Mouse (Mus musculus): Measurements from ENCODE around the gene Usp24. TPM values are rescaled to one million over a fixed set of nuclear protein-coding genes. Genes with fewer than 3 reads are reported as not detected.

Usp24 gene
- polyA plus RNA-seq, 1 experiment = 20.7 TPM

- no peak for DNase-seq (ENCODE audit: low read depth)
- TF ChIP-seq POLR2A (IDR thresholded peaks at IDR 0.05; ENCODE audit: borderline replicate concordance, extremely low read depth, insufficient read depth, insufficient read length, poor library complexity, severe bottlenecking) (no peak), CTCF (IDR thresholded peaks at IDR 0.05; ENCODE audit: borderline replicate concordance, extremely low read depth, insufficient read depth, insufficient read length) (no peak)
Observed at GRCm38 (mm10) chr4:106296412-106297086, 19.5 kb upstream of the Usp24 start.

DNA sequence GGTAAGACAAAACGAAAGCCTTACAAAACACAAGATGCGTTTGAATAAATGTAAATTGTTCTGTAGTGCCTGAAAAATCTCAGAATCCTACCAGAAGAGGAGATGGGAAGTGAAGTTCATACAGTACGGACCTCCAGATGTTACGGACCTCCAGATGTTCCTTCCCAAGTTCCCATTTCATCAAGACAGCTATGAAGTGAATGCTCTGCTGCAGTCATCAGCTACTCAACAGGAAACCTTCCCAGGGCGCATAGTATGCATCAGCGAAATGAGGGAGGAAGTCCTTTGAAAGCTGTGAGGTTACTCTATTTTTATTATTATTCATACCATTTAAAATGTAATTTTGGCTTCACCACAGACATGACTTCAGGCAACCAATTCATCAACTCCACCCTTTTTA is 14.7 kb upstream of the Usp24 start:
- no peak for DNase-seq (ENCODE audit: low read depth)
- no peak for TF ChIP-seq CTCF (IDR thresholded peaks at IDR 0.05; ENCODE audit: borderline replicate concordance, extremely low read depth, insufficient read depth, insufficient read length)
- no peak for TF ChIP-seq POLR2A (IDR thresholded peaks at IDR 0.05; ENCODE audit: borderline replicate concordance, extremely low read depth, insufficient read depth, insufficient read length, poor library complexity, severe bottlenecking)

GRCm38 (mm10) chr4:106308090-106308489 is 7.9 kb upstream of the Usp24 start:
- no peak for TF ChIP-seq POLR2A (IDR thresholded peaks at IDR 0.05; ENCODE audit: borderline replicate concordance, extremely low read depth, insufficient read depth, insufficient read length, poor library complexity, severe bottlenecking)
- TF ChIP-seq CTCF (IDR thresholded peaks at IDR 0.05; ENCODE audit: borderline replicate concordance, extremely low read depth, insufficient read depth, insufficient read length) = no peak
- DNase-seq (ENCODE audit: low read depth) = no peak

DNA sequence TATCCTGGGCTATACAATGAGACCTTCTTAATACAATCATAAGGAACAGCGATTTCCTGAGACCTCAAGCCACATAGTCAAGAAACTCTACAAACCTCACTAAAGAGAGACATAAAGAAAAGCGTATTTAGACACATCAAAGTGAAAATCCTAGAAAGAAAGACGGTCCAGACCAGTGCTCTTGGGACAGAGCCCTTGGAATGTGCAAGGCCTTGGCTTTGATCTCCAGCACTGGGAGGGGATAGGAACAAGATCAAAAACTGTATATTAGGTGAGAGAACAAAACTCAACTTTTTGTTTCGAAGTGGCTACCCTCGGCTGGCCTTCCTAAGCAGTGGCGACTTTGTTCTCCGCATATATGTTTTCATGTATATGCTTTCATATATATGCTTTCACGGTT is 3.4 kb upstream of the Usp24 start:
- no peak for DNase-seq (ENCODE audit: low read depth)
- TF ChIP-seq POLR2A (IDR thresholded peaks at IDR 0.05; ENCODE audit: borderline replicate concordance, extremely low read depth, insufficient read depth, insufficient read length, poor library complexity, severe bottlenecking) (no peak), CTCF (IDR thresholded peaks at IDR 0.05; ENCODE audit: borderline replicate concordance, extremely low read depth, insufficient read depth, insufficient read length) (no peak)

DNA sequence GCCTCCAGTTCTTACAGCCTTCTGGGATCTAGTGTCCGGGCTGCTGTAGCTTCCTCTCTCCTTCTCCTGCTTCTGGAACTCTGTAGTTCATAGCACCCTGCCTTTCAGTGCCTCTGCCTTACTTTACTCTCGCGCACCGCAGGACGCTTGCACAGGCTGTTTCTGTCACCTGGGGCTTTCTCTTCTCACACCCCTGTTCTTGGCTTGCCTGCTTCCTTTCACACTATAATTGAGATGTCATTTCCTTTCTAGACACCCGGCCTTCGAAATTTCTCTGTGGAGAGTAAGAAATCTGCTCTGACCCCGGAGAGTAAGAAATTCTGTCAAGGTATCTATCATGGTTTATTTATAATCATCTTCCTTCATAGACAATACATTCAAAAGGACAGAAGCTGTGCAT is 2.9 kb upstream of the Usp24 start:
- TF ChIP-seq POLR2A (IDR thresholded peaks at IDR 0.05; ENCODE audit: borderline replicate concordance, extremely low read depth, insufficient read depth, insufficient read length, poor library complexity, severe bottlenecking) (no peak), CTCF (IDR thresholded peaks at IDR 0.05; ENCODE audit: borderline replicate concordance, extremely low read depth, insufficient read depth, insufficient read length) (no peak)
- DNase-seq (ENCODE audit: low read depth) = no peak

GRCm38 (mm10) chr4:106313874-106314273 is 2.1 kb upstream of the Usp24 start:
- TF ChIP-seq CTCF (IDR thresholded peaks at IDR 0.05; ENCODE audit: borderline replicate concordance, extremely low read depth, insufficient read depth, insufficient read length) (no peak), POLR2A (IDR thresholded peaks at IDR 0.05; ENCODE audit: borderline replicate concordance, extremely low read depth, insufficient read depth, insufficient read length, poor library complexity, severe bottlenecking) (no peak)

DNA sequence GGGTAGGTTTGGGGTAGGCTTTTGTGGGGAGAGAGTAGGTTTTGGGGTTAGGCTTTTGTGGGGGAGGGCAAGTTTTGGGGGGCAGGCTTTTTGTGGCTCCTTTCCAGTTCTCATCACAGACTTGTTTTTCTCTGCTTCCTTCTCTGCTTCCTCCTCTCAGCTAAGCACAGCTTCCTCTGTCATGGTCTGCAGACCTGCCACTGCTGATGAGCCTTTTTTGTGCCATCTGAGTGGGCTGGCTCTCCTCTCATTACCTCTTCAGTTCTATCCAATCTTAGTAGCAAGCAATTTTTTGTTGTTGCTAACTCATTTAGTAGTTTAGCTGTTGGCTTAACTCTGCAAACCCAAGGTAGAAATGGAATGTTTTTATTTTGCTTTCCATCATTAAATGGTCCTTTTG is 1.7 kb upstream of the Usp24 start:
- no peak for DNase-seq (ENCODE audit: low read depth)
- TF ChIP-seq POLR2A (IDR thresholded peaks at IDR 0.05; ENCODE audit: borderline replicate concordance, extremely low read depth, insufficient read depth, insufficient read length, poor library complexity, severe bottlenecking) (no peak), CTCF (IDR thresholded peaks at IDR 0.05; ENCODE audit: borderline replicate concordance, extremely low read depth, insufficient read depth, insufficient read length) (no peak)

More at GRCm38 (mm10) chr4:106313874-106314273, 2.1 kb upstream of the Usp24 start:
- no peak for DNase-seq (ENCODE audit: low read depth)

- TF ChIP-seq CTCF (IDR thresholded peaks at IDR 0.05; ENCODE audit: borderline replicate concordance, extremely low read depth, insufficient read depth, insufficient read length) = no peak
- TF ChIP-seq POLR2A (IDR thresholded peaks at IDR 0.05; ENCODE audit: borderline replicate concordance, extremely low read depth, insufficient read depth, insufficient read length, poor library complexity, severe bottlenecking) = no peak
- DNase-seq (ENCODE audit: low read depth) = peak; percentile 69
Observed at GRCm38 (mm10) chr4:106316351-106317178, 552 bp downstream of the Usp24 start.

GRCm38 (mm10) chr4:106317179-106318055 is 1.4 kb downstream of the Usp24 start:
- DNase-seq (ENCODE audit: low read depth) = peak; percentile 50
- TF ChIP-seq POLR2A (IDR thresholded peaks at IDR 0.05; ENCODE audit: borderline replicate concordance, extremely low read depth, insufficient read depth, insufficient read length, poor library complexity, severe bottlenecking) = no peak
- TF ChIP-seq CTCF (IDR thresholded peaks at IDR 0.05; ENCODE audit: borderline replicate concordance, extremely low read depth, insufficient read depth, insufficient read length) = no peak

- no peak for TF ChIP-seq CTCF (IDR thresholded peaks at IDR 0.05; ENCODE audit: borderline replicate concordance, extremely low read depth, insufficient read depth, insufficient read length)
- no peak for TF ChIP-seq POLR2A (IDR thresholded peaks at IDR 0.05; ENCODE audit: borderline replicate concordance, extremely low read depth, insufficient read depth, insufficient read length, poor library complexity, severe bottlenecking)
- DNase-seq (ENCODE audit: low read depth) = no peak
Observed at GRCm38 (mm10) chr4:106318208-106318607, 2.2 kb downstream of the Usp24 start.

- TF ChIP-seq CTCF (IDR thresholded peaks at IDR 0.05; ENCODE audit: borderline replicate concordance, extremely low read depth, insufficient read depth, insufficient read length) (no peak), POLR2A (IDR thresholded peaks at IDR 0.05; ENCODE audit: borderline replicate concordance, extremely low read depth, insufficient read depth, insufficient read length, poor library complexity, severe bottlenecking) (no peak)
- DNase-seq (ENCODE audit: low read depth) = no peak
Observed at GRCm38 (mm10) chr4:106318976-106319375, 3.0 kb downstream of the Usp24 start.
